Mouse (Mus musculus) E14TG2a.4 (cell line): ENCODE measurements at regions not wholly inside any gene's neighbourhood (a gene's known extent, or its start where the extent isn't known, plus 50 kb on each side); places are given as distances from the start of the nearest gene placed in this dataset.

Experiments
- H3K27me3 ChIP-seq: 2 replicates; pipeline ENCODE4 v1.6.1; 2014; ENCODE audit warnings: low read length, control low read depth; ENCODE audit not compliant: insufficient read depth
- H3K36me3 ChIP-seq: 2 replicates; pipeline ENCODE4 v1.6.1; 2014; ENCODE audit warnings: low read length, control low read depth; ENCODE audit not compliant: insufficient read depth
- H3K4me1 ChIP-seq: replicated peaks from 2 replicates; pipeline ENCODE4 v1.6.1; 2014; ENCODE audit warnings: low read depth, low read length, control low read depth
- H3K4me3 ChIP-seq: replicated peaks from 2 replicates; pipeline ENCODE4 v1.5.1; 2014; ENCODE audit warnings: mild to moderate bottlenecking, low read length
- H3K9me3 ChIP-seq: 2 replicates; pipeline ENCODE4 v1.6.1; 2014; ENCODE audit warnings: low read length, control low read depth
- CTCF ChIP-seq: conservative IDR thresholded peaks from 2 replicates; pipeline ENCODE4 v1.5.1; 2014; ENCODE audit warnings: low read length
- NANOG ChIP-seq: IDR thresholded peaks from 2 replicates; pipeline ENCODE4 v1.6.1; 2014; ENCODE audit warnings: borderline replicate concordance, low read length, mixed read lengths
- POU5F1 ChIP-seq: IDR thresholded peaks from 2 replicates; pipeline ENCODE4 v1.6.1; 2014; ENCODE audit warnings: low read length, borderline replicate concordance

- Histone ChIP-seq H3K4me3 (no peak overlapping the region), H3K9me3 (no peaks in the 10 kb centered on the region), H3K27me3 (no peaks in the 10 kb centered on the region), H3K4me1 (no peaks in the 10 kb centered on the region), H3K36me3 (no peaks in the 10 kb centered on the region)
- TF ChIP-seq CTCF (no peak), NANOG (no peak), POU5F1 (no peak)
Observed at GRCm38 (mm10) chr10:97905793-97906192, 179.2 kb upstream of the C030005K15Rik start.

- no peaks in the 10 kb centered on the region for H3K27me3 ChIP-seq
- no peaks in the 10 kb centered on the region for H3K36me3 ChIP-seq
Observed at GRCm38 (mm10) chr10:97925568-97925967, 199.0 kb upstream of the C030005K15Rik start.

GRCm38 (mm10) chr10:97940345-97940744 lies 213.8 kb upstream of the C030005K15Rik start:
- no peak overlapping the region for H3K4me3 ChIP-seq
- no peaks in the 10 kb centered on the region for H3K9me3 ChIP-seq
- H3K4me1 ChIP-seq = no peaks in the 10 kb centered on the region
- H3K36me3 ChIP-seq = no peaks in the 10 kb centered on the region
- TF ChIP-seq CTCF (no peak), POU5F1 (no peak), NANOG (no peak)
- H3K27me3 ChIP-seq = no peaks in the 10 kb centered on the region

More at GRCm38 (mm10) chr10:97925568-97925967, 199.0 kb upstream of the C030005K15Rik start:
- TF ChIP-seq NANOG = no peak
- no peak for TF ChIP-seq POU5F1
- TF ChIP-seq CTCF = no peak
- Histone ChIP-seq H3K4me1 (no peaks in the 10 kb centered on the region), H3K4me3 (no peak overlapping the region), H3K9me3 (no peaks in the 10 kb centered on the region)

- Histone ChIP-seq H3K36me3 (no peaks in the 10 kb centered on the region), H3K9me3 (no peaks in the 10 kb centered on the region), H3K27me3 (no peaks in the 10 kb centered on the region), H3K4me1 (no peaks in the 10 kb centered on the region), H3K4me3 (no peak overlapping the region)
- TF ChIP-seq NANOG (no peak), CTCF (no peak), POU5F1 (no peak)
Observed at GRCm38 (mm10) chr10:97965881-97966280, 239.3 kb upstream of the C030005K15Rik start.

- Histone ChIP-seq H3K27me3 (no peaks in the 10 kb centered on the region), H3K4me1 (no peaks in the 10 kb centered on the region), H3K36me3 (no peaks in the 10 kb centered on the region), H3K9me3 (no peaks in the 10 kb centered on the region), H3K4me3 (no peak overlapping the region)
- TF ChIP-seq CTCF (no peak), POU5F1 (no peak), NANOG (no peak)
Observed at GRCm38 (mm10) chr10:97966931-97967330, 240.4 kb upstream of the C030005K15Rik start.

- H3K4me3 ChIP-seq = no peak overlapping the region
- no peaks in the 10 kb centered on the region for H3K36me3 ChIP-seq
- TF ChIP-seq POU5F1 = no peak
- no peak for TF ChIP-seq NANOG
- TF ChIP-seq CTCF = no peak
Observed at GRCm38 (mm10) chr10:98007037-98007436, 280.5 kb upstream of the C030005K15Rik start.

GRCm38 (mm10) chr10:98008355-98008754 lies 281.8 kb upstream of the C030005K15Rik start:
- no peaks in the 10 kb centered on the region for H3K27me3 ChIP-seq
- no peaks in the 10 kb centered on the region for H3K36me3 ChIP-seq
- TF ChIP-seq POU5F1 = no peak
- peak; percentile 80 for TF ChIP-seq NANOG
- TF ChIP-seq CTCF = no peak
- H3K9me3 ChIP-seq = no peaks in the 10 kb centered on the region
- H3K4me1 ChIP-seq = peaks cover 10% of the 10 kb centered on the region
- no peak overlapping the region for H3K4me3 ChIP-seq

More at GRCm38 (mm10) chr10:98007037-98007436, 280.5 kb upstream of the C030005K15Rik start:
- Histone ChIP-seq H3K4me1 (peaks cover 10% of the 10 kb centered on the region), H3K27me3 (no peaks in the 10 kb centered on the region), H3K9me3 (no peaks in the 10 kb centered on the region)

GRCm38 (mm10) chr10:98012916-98013315 lies 286.4 kb upstream of the C030005K15Rik start:
- Histone ChIP-seq H3K27me3 (no peaks in the 10 kb centered on the region), H3K9me3 (no peaks in the 10 kb centered on the region), H3K4me3 (no peak overlapping the region), H3K36me3 (no peaks in the 10 kb centered on the region), H3K4me1 (peaks cover 10% of the 10 kb centered on the region)
- no peak for TF ChIP-seq NANOG
- no peak for TF ChIP-seq CTCF
- TF ChIP-seq POU5F1 = no peak
